ENCODE assay signal across 20 mouse cellular contexts in genomic region chr11:4472464-4473179, GRCm38 (mm10). TPM values are rescaled to one million over a fixed set of nuclear protein-coding genes. Genes with fewer than 3 reads are reported as not detected.
A peak's percentile ranks its signal among the peaks of the same experiment; 100 is the strongest.
DNase-seq lines count a peak whose midpoint lies in the region; ATAC-seq lines count a peak whose summit lies in the region.
"Had no signal": no experiment of that assay in that cellular context is flagged by ENCODE, and none has a peak within 500 bp of the region (broad histone marks: within the 10 kb centered on the region; RNA-seq: fewer than 3 reads in every experiment).

No protein-coding gene starts in this region.

- H3K27me3 ChIP-seq in embryonic facial prominence, embryonic 14.5 days (replicated peaks; ENCODE audit: control insufficient read depth, insufficient read depth, low read length), result no peaks in the 10 kb centered on the region
- no peaks in the 10 kb centered on the region for H3K27me3 ChIP-seq in embryonic facial prominence, embryonic 10.5 days (replicated peaks; ENCODE audit: low read depth, poor library complexity, severe bottlenecking)
- no peaks in the 10 kb centered on the region for H3K27me3 ChIP-seq in kidney, embryonic 14.5 days (ENCODE audit: control insufficient read depth, insufficient read depth, low read length)
- H3K27me3 ChIP-seq in megakaryocyte, embryonic 14.5 days (replicated peaks), result peaks cover 5% of the 10 kb centered on the region

- no peak overlapping the region for H3K9ac ChIP-seq in embryonic facial prominence, embryonic 14.5 days (ENCODE audit: low read depth, low read length)
- H3K9ac ChIP-seq in kidney, embryonic 14.5 days (ENCODE audit: low read depth, low read length), result no peak overlapping the region
- H3K9ac ChIP-seq: lung, embryonic 14.5 days had no signal

- DNase-seq in embryonic facial prominence, embryonic 14.5 days (ENCODE audit: low spot score), result peak; percentile 14
- no peak for DNase-seq in embryonic facial prominence, embryonic 10.5 days (ENCODE audit: low spot score)
- no peak for DNase-seq in kidney, postnatal 10 days
- DNase-seq in mesoderm, embryonic 11.5 days (ENCODE audit: low read depth, low spot score), result peak; percentile 26
- no peak for DNase-seq in urinary bladder, postnatal 25 days (ENCODE audit: low spot score)
- DNase-seq: adrenal gland, postnatal 36 days; cerebellum, adult 9-11 months; lung, embryonic 14.5 days; lung, postnatal 4 days; right cerebral cortex, adult 18-20 months had no signal

- H3K36me3 ChIP-seq in embryonic facial prominence, embryonic 14.5 days (ENCODE audit: control insufficient read depth, insufficient read depth, low read length), result no peaks in the 10 kb centered on the region
- H3K36me3 ChIP-seq in embryonic facial prominence, embryonic 10.5 days (replicated peaks), result peaks cover 5% of the 10 kb centered on the region; the same call in 1 of the 2 replicates
- no peaks in the 10 kb centered on the region for H3K36me3 ChIP-seq in kidney, embryonic 14.5 days (ENCODE audit: control insufficient read depth, insufficient read depth, low read length)
- peaks cover 12% of the 10 kb centered on the region for H3K36me3 ChIP-seq in megakaryocyte, embryonic 14.5 days (replicated peaks; ENCODE audit: low read length)

- no peak overlapping the region for H3K4me3 ChIP-seq in embryonic facial prominence, embryonic 14.5 days (ENCODE audit: low read depth, low read length)
- H3K4me3 ChIP-seq in embryonic facial prominence, embryonic 10.5 days, result no peak overlapping the region
- no peak overlapping the region for H3K4me3 ChIP-seq in kidney, embryonic 14.5 days (ENCODE audit: low read length)
- H3K4me3 ChIP-seq in megakaryocyte, embryonic 14.5 days (replicated peaks), result peak overlapping the region; percentile 54
- H3K4me3 ChIP-seq: left cerebral cortex, adult 2 months had no signal

- 67% methylated on average over 7 of the region's 7 CpGs for WGBS in embryonic facial prominence, embryonic 14.5 days
- 74% methylated on average over 7 of the region's 7 CpGs for WGBS in embryonic facial prominence, embryonic 10.5 days
- WGBS in kidney, embryonic 14.5 days, result 22% methylated on average over 7 of the region's 7 CpGs

- ATAC-seq in embryonic facial prominence, embryonic 14.5 days (ENCODE audit: low read depth), result peak; percentile 50; the same call in 1 of the 2 replicates
- peak; percentile 77; the same call in 1 of the 2 replicates for ATAC-seq in kidney, embryonic 14.5 days (ENCODE audit: low FRiP score, low TSS enrichment)
- ATAC-seq in megakaryocyte, adult 5-6 weeks (ENCODE audit: poor library complexity, severe bottlenecking), result no peak
- ATAC-seq: CD4-positive, CD25-positive, alpha-beta regulatory T cell, adult 4 months had no signal

- no peak overlapping the region for H3K4me2 ChIP-seq in embryonic facial prominence, embryonic 14.5 days (ENCODE audit: low read depth, low read length)
- H3K4me2 ChIP-seq in kidney, embryonic 14.5 days (replicated peaks; ENCODE audit: low read depth, low read length), result no peak overlapping the region
- H3K4me2 ChIP-seq: lung, embryonic 14.5 days had no signal

- no peak overlapping the region for H3K27ac ChIP-seq in embryonic facial prominence, embryonic 14.5 days (replicated peaks; ENCODE audit: low read depth, low read length)
- no peak overlapping the region for H3K27ac ChIP-seq in embryonic facial prominence, embryonic 10.5 days (replicated peaks)
- H3K27ac ChIP-seq in kidney, embryonic 14.5 days (ENCODE audit: low read depth, low read length), result 0 out of 2 replicates have a peak overlapping the region, but pooled peaks have one; percentile 12
- H3K27ac ChIP-seq: left cerebral cortex, adult 2 months had no signal

- H3K4me1 ChIP-seq in embryonic facial prominence, embryonic 14.5 days (ENCODE audit: control insufficient read depth, insufficient read depth, low read length), result no peaks in the 10 kb centered on the region
- peaks cover 15% of the 10 kb centered on the region for H3K4me1 ChIP-seq in embryonic facial prominence, embryonic 10.5 days
- peaks cover 16% of the 10 kb centered on the region for H3K4me1 ChIP-seq in kidney, embryonic 14.5 days (ENCODE audit: control insufficient read depth, insufficient read depth, low read length)
- peaks cover 24% of the 10 kb centered on the region for H3K4me1 ChIP-seq in megakaryocyte, embryonic 14.5 days

- H3K9me3 ChIP-seq in embryonic facial prominence, embryonic 14.5 days (ENCODE audit: control insufficient read depth, low read length), result no peaks in the 10 kb centered on the region
- no peaks in the 10 kb centered on the region for H3K9me3 ChIP-seq in embryonic facial prominence, embryonic 10.5 days
- no peaks in the 10 kb centered on the region for H3K9me3 ChIP-seq in kidney, embryonic 14.5 days (ENCODE audit: control insufficient read depth, low read length)
- H3K9me3 ChIP-seq in megakaryocyte, embryonic 14.5 days, result no peaks in the 10 kb centered on the region
- H3K9me3 ChIP-seq: G1E had no signal

RNA-seq across cellular contexts. Expression of gene Hormad2, which starts 31.7 kb away (rescaled TPM):
- 0.22 TPM in 1 of 2 replicates, not detected in the other for polyA plus RNA-seq in embryonic facial prominence, embryonic 14.5 days (2014; fragmentation: Nextera tagmentation; extraction: Ambion mirVana)
- 0.15 and 0.68 TPM in 2 replicates for polyA plus RNA-seq in embryonic facial prominence, embryonic 10.5 days (2016; fragmentation: Nextera tagmentation; extraction: Ambion mirVana)
- polyA plus RNA-seq in kidney, embryonic 14.5 days (2014; fragmentation: Nextera tagmentation; extraction: Ambion mirVana), result 0.16 and 0.21 TPM in 2 replicates
- polyA plus RNA-seq in megakaryocyte, embryonic 14.5 days (2012; ENCODE audit: insufficient read depth, low replicate concordance), result not detected in 2 replicates
- not detected in 2 replicates for total RNA-seq in megakaryocyte, adult 5-6 weeks (2015)
- not detected in 2 replicates for total RNA-seq in megakaryocyte, adult 5-6 weeks (2017)
- total RNA-seq: gastrocnemius, adult 8-10 months; heart, adult 8-10 months; left cerebral cortex, adult 2 months; monocyte, adult 5-6 weeks had no signal
- polyA plus RNA-seq: heart, postnatal 0 days had no signal

Comparison
In these comparisons a context has a peak if more than half of its experiments do, and no peak if none do; other contexts are left out.
1. DNase-seq: peak in embryonic facial prominence, embryonic 14.5 days (single experiment) and mesoderm, embryonic 11.5 days (single experiment); none in embryonic facial prominence, embryonic 10.5 days (single experiment), kidney, postnatal 10 days (single experiment) and urinary bladder, postnatal 25 days (single experiment).